Mouse (Mus musculus) olfactory bulb, adult 2 months (tissue): ENCODE data around the gene Zup1.
"Not testable (repeated sequence)": the region's sequence is repeated elsewhere in the genome, so short reads cannot be mapped to it uniquely, and the experiment has no call there.

Experiments
- CTCF ChIP-seq: fragments of 200-500 bp; IDR thresholded peaks from 2 replicates; pipeline ENCODE4 v1.5.1; 2012; ENCODE audit warnings: low read depth, mild to moderate bottlenecking, low read length, moderate library complexity; ENCODE audit not compliant: insufficient read depth
- POLR2A ChIP-seq: fragments of 200-500 bp; IDR thresholded peaks from 2 replicates; pipeline ENCODE4 v1.6.1; 2012; ENCODE audit warnings: mild to moderate bottlenecking, low read depth, low read length, moderate library complexity; ENCODE audit not compliant: insufficient read depth

GRCm38 (mm10) chr10:33882411-33882810, 68.7 kb downstream of the Zup1 start:
- TF ChIP-seq CTCF, POLR2A: not testable (repeated sequence)
